Mouse (Mus musculus) erythroblast, embryonic 14.5 days (primary cell): ENCODE results near the gene Il6st.

Source experiments
- GATA1 ChIP-seq: IDR thresholded peaks from 2 replicates; pipeline ENCODE4 v1.6.1; 2012; ENCODE audit warnings: low read length, inconsistent platforms, mixed read lengths
- TAL1 ChIP-seq: IDR thresholded peaks from 3 replicates; pipeline ENCODE4 v1.6.1; 2012; ENCODE audit warnings: low read length, inconsistent platforms, mixed read lengths

DNA sequence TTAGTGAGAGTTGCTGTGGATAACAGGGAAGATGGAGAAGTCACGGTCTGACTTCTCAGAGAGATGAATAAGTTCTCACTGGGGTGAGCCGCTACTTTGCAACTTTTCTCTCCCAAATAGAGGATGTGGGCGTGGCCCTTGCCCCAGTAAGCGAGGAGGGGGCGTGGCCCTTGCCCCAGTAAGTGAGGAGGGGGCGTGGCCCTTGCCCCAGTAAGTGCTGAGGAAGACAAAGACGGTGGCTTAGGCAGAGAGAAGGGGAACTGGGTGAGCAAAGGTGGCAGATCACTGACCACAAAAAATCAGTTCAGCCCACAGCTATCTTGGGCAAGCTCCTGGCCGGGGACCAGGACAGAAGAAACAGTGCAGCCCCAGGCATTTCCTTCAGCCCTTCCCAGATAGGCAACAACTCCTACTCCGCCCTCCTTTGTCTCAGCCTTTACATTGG, 23.9 kb upstream of the Il6st start:
- TF ChIP-seq GATA1 (no peak), TAL1 (no peak)
